Mouse (Mus musculus): ENCODE measurements around the gene Ezr. TPM values are rescaled to one million over a fixed set of nuclear protein-coding genes. Genes with fewer than 3 reads are reported as not detected.

Ezr gene
- 49.8 and 53.9 TPM in 2 replicates for polyA plus RNA-seq (2012; rRNA removed)

DNA sequence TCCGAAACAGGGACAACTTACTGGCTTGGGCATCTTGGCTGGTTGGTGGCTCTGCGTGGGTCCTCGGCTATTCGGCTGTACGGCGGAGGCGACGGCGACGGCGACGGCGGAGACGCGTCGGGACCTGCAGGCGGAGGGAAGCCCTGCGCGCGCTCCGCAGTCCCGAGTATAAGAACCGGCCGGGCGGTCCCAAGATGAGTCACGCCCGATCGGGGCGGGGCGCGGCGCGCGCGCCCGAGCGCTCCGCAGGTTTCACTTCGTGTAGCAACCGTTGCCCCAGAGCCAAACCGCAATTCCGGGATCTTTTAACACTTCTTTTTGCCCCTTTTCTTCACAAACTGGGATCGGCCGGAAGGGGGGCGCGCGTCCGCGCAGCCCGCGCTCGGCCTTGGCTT lies at the start of gene Ezr:
Gene Ezr (minus strand): TSS at position 174 of the 395 bp plus-strand sequence.
- DNase-seq (ENCODE audit: extremely low spot score in 1 of 2, low spot score in 1 of 2): peak; percentile 21 to 69

- no peak for DNase-seq (ENCODE audit: extremely low spot score in 1 of 2, low spot score in 1 of 2)
These were observed 47.5 kb upstream of the Ezr start for GRCm38 (mm10) chr17:6830004-6830592.

- DNase-seq (ENCODE audit: extremely low spot score in 1 of 2, low spot score in 1 of 2): no peak
These were observed 46.1 kb upstream of the Ezr start for GRCm38 (mm10) chr17:6828531-6829150.

DNA sequence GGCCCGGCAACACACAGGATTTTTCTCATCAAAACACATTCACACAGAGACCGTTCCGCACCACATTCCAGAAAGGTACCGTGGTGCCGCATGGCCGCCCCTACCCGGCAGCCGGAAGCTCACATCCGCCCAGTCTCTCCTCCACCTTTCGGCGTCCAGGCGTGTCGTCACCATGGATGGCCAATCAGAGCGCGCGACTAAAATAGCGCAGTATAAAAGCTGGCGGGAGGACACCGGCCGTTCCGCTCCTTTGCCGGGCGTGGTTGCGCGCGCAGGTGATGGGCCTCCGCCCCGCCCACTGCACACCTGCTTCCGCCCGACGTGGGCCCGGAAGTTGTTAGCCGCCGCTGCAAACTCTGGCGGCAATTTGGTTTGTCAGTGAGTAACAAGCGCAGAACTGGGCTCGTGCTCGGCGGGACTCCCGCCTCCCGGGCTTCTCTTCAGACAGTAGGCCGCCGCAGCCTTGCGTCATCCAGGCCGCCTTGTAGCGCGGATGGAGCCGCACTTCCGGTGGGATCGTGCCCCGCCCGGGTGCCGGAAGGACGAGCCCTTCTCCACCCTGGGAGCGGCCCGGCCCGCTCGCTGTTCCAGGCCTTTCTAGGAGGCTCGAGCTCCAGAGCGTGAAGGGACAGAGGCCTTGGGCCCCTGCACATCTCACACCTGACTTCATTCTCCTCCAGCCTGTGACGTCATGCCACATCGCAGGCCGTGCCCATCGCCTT lies 45.3 kb upstream of the Ezr start:
- DNase-seq (ENCODE audit: extremely low spot score in 1 of 2, low spot score in 1 of 2): peak; percentile 85 to 95

DNA sequence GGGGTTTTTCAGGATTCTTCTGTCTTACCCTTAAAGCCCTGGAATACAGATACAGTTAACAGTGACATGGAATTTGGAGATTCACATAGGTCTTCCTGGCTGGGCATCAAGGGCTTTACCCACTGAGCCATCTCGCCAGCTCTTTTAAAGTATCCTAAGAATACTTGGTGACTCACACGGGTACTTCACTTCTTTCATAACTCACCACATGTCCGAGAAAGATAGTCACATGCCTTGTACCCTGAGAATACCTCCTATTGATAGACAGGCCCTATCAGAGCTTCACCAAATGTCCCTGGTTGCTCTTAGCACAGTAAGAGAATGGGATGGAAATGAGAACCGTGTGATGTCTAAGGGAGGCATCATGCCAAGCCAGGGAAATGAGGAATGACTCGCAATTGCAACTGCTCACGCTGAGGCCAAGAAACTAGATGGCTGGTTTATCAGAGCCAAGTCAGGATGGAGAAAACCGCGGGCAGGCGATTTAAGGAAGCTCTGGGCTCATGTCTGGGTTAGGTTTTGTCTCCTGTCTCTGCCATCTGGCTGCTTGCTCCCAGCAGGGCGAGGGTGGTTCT lies 44.7 kb upstream of the Ezr start:
- DNase-seq (ENCODE audit: extremely low spot score in 1 of 2, low spot score in 1 of 2): peak; percentile 26 to 68

GRCm38 (mm10) chr17:6816796-6817195 lies 34.2 kb upstream of the Ezr start:
- no peak for DNase-seq (ENCODE audit: extremely low spot score in 1 of 2, low spot score in 1 of 2)

- no peak for DNase-seq (ENCODE audit: extremely low spot score in 1 of 2, low spot score in 1 of 2)
These were observed 33.6 kb upstream of the Ezr start for GRCm38 (mm10) chr17:6816151-6816550.

- no peak for DNase-seq (ENCODE audit: extremely low spot score in 1 of 2, low spot score in 1 of 2)
These were observed 32.1 kb upstream of the Ezr start for GRCm38 (mm10) chr17:6814656-6815055.

- no peak for DNase-seq (ENCODE audit: extremely low spot score in 1 of 2, low spot score in 1 of 2)
These were observed 30.2 kb upstream of the Ezr start for GRCm38 (mm10) chr17:6812851-6813191.

GRCm38 (mm10) chr17:6811931-6812850 lies 29.6 kb upstream of the Ezr start:
- DNase-seq (ENCODE audit: extremely low spot score in 1 of 2, low spot score in 1 of 2): no peak

- no peak for DNase-seq (ENCODE audit: extremely low spot score in 1 of 2, low spot score in 1 of 2)
These were observed 26.7 kb upstream of the Ezr start for GRCm38 (mm10) chr17:6809331-6809730.

DNA sequence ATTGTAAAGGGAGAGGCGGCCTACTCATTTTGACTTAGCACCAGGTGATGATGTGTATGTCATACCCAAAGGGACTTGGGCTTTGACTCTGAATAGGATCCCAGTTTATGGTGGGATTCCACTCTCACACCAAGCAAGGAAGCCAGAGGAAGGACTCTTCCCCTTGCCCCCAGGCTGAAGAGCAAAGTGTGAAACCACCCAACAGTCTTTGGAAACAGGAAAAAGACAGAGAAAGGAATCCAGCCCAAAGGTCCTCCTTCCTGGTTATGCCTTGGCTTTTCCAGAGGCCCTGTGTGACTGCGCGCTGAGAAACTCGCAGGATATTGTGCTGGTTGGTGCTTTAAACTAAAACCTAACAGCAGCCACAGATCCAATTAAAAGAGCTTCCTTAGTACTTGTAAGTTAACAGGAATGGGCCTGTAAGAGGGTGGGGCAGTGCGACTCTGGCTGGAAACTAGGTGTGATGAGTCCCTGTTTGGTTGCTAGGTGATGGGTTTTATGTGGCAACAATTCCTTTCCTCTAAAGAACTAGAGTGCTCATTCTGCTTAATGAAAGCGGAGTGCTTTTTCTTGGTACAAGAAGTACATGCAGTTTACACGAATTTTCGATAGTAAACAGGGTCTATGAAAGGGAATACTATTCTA lies 26.1 kb upstream of the Ezr start:
- peak in 1 of 2 experiments; percentile 27 for DNase-seq (ENCODE audit: extremely low spot score in 1 of 2, low spot score in 1 of 2)

DNA sequence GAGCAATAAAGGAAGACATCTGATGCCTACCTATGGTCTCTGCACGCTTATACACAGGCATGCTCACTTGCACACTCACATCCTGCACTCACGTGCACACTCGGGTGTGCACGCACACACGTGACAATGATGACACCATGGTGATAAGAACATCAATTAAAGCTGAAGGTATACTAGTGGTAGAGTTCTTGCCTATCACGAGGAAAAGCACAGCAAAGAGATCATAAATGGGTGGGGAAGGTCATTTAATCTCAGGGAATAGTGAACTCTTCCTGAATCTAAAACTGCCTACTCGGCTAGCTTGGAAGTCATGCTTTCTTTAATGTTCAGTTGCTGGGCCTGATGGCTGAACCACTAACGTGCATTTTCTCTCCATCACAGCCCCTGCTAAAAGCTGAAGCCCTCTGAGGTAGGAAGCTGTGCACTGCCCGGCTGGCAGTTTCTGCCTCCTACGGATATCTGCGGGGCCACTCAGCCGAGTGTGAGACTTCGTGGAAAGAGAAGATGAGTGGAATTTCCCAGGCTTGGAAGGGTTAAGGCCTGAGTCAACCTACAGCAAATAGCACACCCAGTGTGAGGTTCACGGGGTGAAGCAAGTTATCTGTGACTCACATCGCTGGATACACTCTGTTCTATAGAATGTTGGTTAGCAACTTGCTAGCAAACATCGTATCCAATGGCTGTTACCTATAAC lies 25.4 kb upstream of the Ezr start:
- DNase-seq (ENCODE audit: extremely low spot score in 1 of 2, low spot score in 1 of 2): no peak

GRCm38 (mm10) chr17:6804853-6805543 lies 22.4 kb upstream of the Ezr start:
- DNase-seq (ENCODE audit: extremely low spot score in 1 of 2, low spot score in 1 of 2): no peak

GRCm38 (mm10) chr17:6804111-6804510 lies 21.5 kb upstream of the Ezr start:
- no peak for DNase-seq (ENCODE audit: extremely low spot score in 1 of 2, low spot score in 1 of 2)

DNA sequence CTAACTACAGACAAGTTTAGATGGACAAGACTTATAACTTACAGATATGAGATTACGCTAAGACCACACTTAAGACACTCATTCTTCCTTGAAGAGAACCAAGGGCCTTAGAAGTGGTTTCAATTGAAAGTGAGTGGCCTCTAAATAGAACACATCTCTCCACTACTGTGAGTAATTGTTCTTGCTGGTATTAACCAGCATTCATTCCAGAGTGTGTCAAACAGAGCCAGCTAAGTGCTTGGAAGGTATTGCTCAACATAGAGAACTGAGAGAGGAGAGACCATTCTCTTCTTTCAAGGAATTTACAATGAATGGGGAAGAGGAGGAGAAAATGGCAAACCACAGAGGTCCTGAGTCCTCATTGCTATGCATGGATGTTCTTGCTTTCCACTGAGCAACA lies 21.0 kb upstream of the Ezr start:
- DNase-seq (ENCODE audit: extremely low spot score in 1 of 2, low spot score in 1 of 2): no peak

GRCm38 (mm10) chr17:6798392-6799061 lies 15.9 kb upstream of the Ezr start:
- no peak for DNase-seq (ENCODE audit: extremely low spot score in 1 of 2, low spot score in 1 of 2)

DNA sequence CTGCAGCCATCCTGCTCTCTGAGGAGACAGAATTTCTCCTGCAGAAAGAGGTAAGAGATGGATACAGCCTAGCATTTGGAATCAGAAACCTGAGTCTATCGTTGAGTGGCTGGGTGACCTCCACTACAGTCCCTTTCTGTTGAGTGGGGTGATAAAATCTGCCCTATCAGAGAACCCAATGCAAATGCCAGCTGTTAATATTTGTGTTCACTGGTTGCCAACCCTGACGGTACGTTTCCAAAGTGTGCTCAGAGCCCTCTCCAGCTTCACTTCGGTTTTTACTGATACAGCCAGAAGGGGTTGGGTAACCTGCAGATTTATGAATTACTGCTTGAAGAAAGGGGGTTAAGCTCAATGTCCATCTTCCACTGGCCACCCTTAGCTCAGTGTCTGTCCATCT lies 14.9 kb upstream of the Ezr start:
- DNase-seq (ENCODE audit: extremely low spot score in 1 of 2, low spot score in 1 of 2): no peak

Measured in frontal cortex, adult 2 months (tissue).